14 mouse cellular contexts compared by ENCODE assay signal in the genomic region with DNA sequence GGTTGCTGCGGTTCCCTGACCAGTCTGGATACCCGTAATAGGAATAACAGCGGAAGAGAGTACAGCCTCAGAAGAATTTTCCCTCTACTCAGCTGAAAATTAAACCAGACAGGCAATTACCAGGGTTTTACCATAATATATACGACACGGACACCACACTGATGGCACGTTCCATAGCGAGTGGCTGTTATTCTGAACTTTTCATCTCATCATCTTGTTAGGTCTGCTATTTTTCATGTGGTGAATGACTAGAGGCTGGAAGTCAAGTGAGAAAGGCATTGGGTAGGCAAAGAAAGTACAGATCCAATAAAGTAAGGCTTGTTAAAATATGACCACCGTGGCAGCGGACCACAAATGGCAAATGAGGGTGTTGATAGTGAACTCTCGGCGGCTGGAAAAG.
"Had no signal": no experiment of that assay in that cellular context is flagged by ENCODE, and none has a peak within 500 bp of the region (broad histone marks: within the 10 kb centered on the region; RNA-seq: fewer than 3 reads in every experiment).

No protein-coding gene starts in this region.

- H3K27ac ChIP-seq: midbrain, embryonic 10.5 days; midbrain, embryonic 12.5 days; midbrain, embryonic 15.5 days; neural tube, embryonic 12.5 days; stomach, embryonic 15.5 days; stomach, postnatal 0 days had no signal

- H3K9me3 ChIP-seq: midbrain, embryonic 10.5 days; midbrain, embryonic 12.5 days; midbrain, embryonic 15.5 days; neural tube, embryonic 12.5 days; stomach, embryonic 15.5 days had no signal

- H3K4me1 ChIP-seq: midbrain, embryonic 10.5 days; midbrain, embryonic 12.5 days; midbrain, embryonic 15.5 days; neural tube, embryonic 12.5 days; stomach, embryonic 15.5 days had no signal

- ATAC-seq: midbrain, embryonic 15.5 days had no signal

- H3K27me3 ChIP-seq: midbrain, embryonic 12.5 days; midbrain, embryonic 15.5 days; neural tube, embryonic 12.5 days; stomach, embryonic 15.5 days had no signal

- H3K4me2 ChIP-seq: lung, embryonic 14.5 days; midbrain, embryonic 12.5 days; midbrain, embryonic 15.5 days; neural tube, embryonic 12.5 days; stomach, embryonic 15.5 days had no signal

- DNase-seq: lung, adult 18-20 months; lung, embryonic 14.5 days; lung, postnatal 10 days; lung, postnatal 4 days; right cerebral cortex, postnatal 14 days; thymus, adult 2 months; thymus, postnatal 25 days; thymus, postnatal 4 days had no signal

- H3K9ac ChIP-seq: lung, embryonic 14.5 days; midbrain, embryonic 12.5 days; midbrain, embryonic 15.5 days; neural tube, embryonic 12.5 days; stomach, embryonic 15.5 days had no signal

- H3K4me3 ChIP-seq: midbrain, embryonic 10.5 days; midbrain, embryonic 12.5 days; midbrain, embryonic 15.5 days; neural tube, embryonic 12.5 days; stomach, embryonic 15.5 days had no signal

- H3K36me3 ChIP-seq: midbrain, embryonic 10.5 days; midbrain, embryonic 12.5 days; midbrain, embryonic 15.5 days; neural tube, embryonic 12.5 days; stomach, embryonic 15.5 days had no signal
